Mouse (Mus musculus): ENCODE measurements around the gene Lgi4.
A peak's percentile ranks its signal among the peaks of the same experiment; 100 is the strongest.

Lgi4 gene

DNA sequence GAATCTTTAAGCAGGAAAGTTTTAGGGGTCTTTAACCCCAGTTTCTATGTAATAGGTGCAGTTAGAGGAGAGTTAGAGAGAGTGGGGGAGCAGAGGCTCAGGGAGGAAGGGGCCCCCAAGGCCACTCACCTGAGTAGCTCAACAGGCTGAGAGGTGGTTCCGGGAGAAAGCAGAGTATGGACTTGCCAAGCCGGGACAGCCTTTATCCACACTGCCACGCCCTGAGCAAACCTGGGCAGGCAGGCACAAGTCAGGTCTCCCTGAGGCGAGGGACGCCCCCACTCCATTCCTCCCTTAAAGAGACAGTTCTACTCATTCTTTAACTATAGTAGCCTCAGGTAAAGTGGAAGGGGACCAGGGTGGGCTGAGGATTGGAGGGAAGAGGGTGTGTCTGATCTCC lies 17.4 kb downstream of the Lgi4 start, which contains the start of gene Fxyd3:
Gene Fxyd3 (minus strand): TSS at position 213 of the 400 bp plus-strand sequence.
- DNase-seq (ENCODE audit: low spot score) = no peak

- no peak for DNase-seq (ENCODE audit: low spot score)
These were observed 18.3 kb downstream of the Lgi4 start for GRCm38 (mm10) chr7:31077470-31077869.

DNA sequence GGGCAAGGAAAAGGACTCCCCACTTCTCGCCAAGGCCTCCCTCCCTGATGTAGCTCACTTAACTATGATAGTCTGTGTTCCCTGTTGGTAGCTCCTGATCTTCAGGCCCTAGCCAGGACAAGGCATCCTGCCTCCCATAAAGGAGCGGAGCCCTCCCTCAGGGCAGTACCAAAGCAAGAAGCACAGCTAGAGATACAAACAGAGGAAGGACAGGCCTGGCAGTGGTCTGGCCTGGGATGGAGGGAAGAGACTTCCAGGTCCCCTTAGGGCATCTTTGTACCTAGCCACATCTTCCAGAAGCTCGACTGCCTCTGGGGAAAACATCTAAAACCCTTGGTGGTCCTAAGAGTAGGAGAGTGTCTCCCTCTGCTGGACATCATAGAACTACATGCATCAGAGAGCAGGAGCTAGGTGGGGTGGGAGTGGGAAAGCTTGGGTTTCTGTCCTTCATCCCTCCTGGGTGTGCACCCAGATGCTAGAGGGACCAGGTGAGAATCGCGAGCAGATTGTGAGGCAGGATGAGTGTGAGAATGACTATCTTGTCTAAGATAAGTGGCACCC lies 18.8 kb downstream of the Lgi4 start:
- DNase-seq (ENCODE audit: low spot score) = peak; percentile 80

- no peak for DNase-seq (ENCODE audit: low spot score)
These were observed 20.5 kb downstream of the Lgi4 start for GRCm38 (mm10) chr7:31079670-31080069.

- DNase-seq (ENCODE audit: low spot score) = no peak
These were observed 21.5 kb downstream of the Lgi4 start for GRCm38 (mm10) chr7:31080611-31081010.

DNA sequence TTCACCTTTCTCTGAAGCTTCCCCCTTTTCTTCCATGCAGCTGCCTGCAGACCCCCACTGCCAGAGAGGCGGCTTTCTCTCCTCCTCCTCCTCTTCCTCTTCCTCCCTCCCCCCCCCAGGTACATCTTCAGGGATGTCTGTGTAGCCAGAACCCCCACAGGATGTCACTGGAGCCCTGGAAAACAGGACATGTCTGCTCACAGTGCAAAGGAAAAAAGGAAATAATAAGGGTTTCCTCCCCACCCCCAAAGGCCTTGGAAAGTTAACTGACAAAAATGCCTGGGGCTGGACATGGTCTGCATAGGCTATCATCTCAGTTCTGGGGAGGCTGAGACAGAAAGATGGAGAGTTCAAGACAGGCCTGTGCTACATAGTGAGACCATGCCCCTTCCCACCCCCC lies 22.0 kb downstream of the Lgi4 start:
- DNase-seq (ENCODE audit: low spot score) = no peak

GRCm38 (mm10) chr7:31082106-31082505 lies 23.0 kb downstream of the Lgi4 start:
- DNase-seq (ENCODE audit: low spot score) = no peak

- DNase-seq (ENCODE audit: low spot score) = peak; percentile 36
These were observed 23.9 kb downstream of the Lgi4 start for GRCm38 (mm10) chr7:31082831-31083588.

DNA sequence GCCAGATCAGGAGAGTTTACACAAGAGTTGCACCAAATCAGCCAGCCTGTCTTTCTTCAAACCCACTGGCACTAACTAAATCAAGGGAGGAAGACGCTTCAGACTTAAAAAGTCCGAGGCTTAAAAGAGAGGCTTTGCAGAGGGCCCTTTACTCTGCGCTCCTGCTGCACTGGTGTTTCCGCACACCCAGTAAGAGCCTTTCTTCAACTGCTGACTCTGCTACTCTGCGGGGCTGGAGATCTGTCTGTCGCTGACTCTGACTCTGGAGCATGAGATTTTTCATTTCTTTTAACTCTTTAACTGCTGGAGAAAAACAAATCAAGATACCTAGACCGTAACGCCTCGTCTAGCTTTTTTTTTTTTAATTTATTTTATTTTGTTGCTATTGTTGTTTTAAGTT lies 25.0 kb downstream of the Lgi4 start:
- DNase-seq (ENCODE audit: low spot score) = no peak

DNA sequence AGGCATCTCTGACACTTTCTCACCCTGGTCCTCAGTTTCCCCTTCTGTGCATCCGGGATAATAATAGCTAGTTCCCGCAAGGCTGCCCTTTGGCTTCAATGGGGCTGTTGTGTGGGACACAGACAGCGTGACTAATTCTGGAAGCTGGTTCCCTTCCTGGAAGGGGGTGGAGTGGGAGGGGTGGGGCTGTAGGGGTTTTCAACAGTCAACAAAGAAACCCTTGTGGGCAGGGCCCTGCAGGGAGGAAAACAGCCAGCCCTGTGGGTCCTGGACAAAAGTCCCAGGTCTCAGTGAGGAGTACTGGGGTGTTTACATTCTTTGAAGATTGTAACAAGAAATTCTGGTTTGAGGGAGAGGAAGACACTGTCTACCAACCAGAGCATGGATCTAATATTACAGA lies 26.0 kb downstream of the Lgi4 start:
- DNase-seq (ENCODE audit: low spot score) = peak; percentile 34

DNA sequence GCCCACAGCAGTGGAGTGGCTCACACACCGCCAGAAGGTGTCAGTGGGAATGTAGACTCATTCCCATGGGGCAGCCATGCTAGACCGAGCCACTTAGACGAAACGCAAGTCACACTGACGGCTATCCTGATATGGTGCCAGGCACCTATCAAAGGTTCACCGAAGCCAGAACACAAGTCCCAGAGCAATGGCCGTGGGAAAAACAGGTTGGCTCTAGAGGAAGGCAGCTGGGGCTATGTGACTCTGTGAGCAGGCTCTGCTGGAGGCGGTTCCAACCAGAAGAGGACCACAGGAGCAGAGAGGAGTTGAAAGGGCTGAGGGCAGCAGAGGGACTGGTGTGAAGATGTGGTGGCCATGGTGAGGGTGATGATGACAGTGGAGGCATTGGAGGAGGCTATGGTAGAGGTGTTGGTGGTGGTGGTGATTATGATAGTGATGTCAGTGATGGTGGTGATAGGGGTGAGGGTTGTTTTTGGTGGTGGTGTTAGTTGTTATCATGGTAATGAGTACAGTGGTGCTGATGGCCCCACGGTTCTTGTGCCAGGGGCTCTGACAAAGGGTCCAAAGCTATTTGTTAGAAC lies 27.1 kb downstream of the Lgi4 start:
- DNase-seq (ENCODE audit: low spot score) = no peak

DNA sequence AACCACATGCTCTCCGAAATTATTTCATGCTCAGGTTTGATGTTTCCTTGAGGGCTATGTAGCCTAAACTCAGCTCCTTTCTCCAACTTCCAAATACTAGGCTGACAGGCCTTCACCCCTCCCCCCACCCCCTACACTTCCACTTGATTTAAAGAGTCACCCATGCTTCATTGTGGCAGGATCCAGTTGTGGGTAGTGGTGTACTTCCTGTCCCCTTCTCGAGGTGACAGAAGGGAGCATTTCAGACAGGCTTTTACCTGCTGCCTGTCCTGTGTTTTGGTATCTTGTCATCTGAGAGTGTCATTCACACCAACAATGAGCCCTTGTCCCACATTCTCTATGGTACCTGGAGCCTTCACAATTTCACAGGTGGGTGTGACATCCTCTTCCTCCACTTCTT lies 28.1 kb downstream of the Lgi4 start:
- DNase-seq (ENCODE audit: low spot score) = no peak

DNA sequence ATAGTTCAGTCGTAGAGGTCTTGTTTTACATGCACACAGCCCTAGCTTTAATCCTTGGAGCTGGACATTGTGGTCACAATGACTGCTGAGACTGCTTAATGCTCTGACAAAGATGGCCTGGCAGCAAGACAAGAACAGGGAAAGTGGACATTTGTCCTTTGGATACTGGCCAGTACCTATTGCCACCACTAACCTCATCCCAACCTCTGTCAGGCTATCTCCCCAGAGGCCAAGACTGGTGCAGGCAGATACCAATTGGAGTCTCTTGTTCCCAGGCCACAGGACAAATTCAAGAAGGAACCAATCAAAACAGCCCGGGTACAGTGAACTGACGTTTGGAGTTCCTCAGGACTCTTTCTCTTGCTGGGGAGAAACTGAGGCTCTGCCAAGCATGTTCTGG lies 29.1 kb downstream of the Lgi4 start:
- DNase-seq (ENCODE audit: low spot score) = no peak

- DNase-seq (ENCODE audit: low spot score) = no peak
These were observed 30.6 kb downstream of the Lgi4 start for GRCm38 (mm10) chr7:31089721-31090120.

- DNase-seq (ENCODE audit: low spot score) = no peak
These were observed 35.8 kb downstream of the Lgi4 start for GRCm38 (mm10) chr7:31094774-31095501.

DNA sequence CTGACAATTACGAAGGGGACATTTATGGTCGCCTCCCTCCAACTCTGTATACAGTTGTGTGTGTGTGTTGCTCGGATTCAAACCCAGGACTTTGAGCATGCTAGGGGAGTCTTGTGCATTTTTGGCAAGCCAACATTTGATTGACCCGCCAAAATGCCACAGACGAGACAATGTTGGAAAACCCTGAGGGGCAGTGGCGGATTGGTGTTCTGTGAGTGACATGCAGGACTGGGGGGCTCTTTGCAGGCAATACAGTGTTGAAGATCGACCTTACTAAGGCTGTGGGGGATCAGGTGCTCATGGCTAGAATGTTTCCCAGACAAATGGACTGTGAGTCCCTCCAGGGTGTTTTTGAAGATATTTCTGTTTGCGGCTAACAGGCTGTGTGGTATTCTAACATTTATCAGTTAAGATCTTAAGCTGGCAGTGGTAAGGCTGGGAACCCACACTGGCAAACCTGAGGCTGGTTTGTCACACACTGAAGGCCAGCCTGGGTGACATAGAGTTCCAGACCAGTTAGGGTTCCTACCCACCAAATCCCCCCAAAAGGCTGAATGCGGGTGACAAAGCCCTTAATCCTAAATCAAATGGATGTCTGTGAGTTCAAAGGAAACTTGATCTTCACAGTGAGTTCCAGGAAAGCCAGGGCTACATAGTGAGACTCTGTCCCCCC lies 37.9 kb downstream of the Lgi4 start:
- no peak for DNase-seq (ENCODE audit: low spot score)

GRCm38 (mm10) chr7:31097583-31098248 lies 38.6 kb downstream of the Lgi4 start:
- peak; percentile 97 for DNase-seq (ENCODE audit: low spot score)

GRCm38 (mm10) chr7:31098697-31099611 lies 39.8 kb downstream of the Lgi4 start:
- DNase-seq (ENCODE audit: low spot score) = no peak

DNA sequence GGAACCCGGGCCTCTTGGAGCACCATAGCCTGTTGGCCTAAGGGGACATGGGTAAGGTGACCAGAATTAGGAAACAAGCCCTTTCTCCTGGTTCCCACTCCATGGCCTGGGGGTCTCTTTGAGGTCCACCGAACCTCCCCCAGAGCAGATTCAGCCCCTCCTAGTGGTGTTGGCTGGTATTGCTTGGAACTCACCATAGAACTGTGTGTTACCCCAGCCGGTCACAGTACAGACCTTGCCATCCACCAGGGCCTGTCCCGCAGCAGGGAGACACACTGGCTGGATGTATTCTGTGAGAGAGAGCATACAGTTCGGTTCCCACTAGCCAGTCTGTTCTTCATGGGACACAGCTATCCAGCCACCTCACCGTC lies 40.5 kb downstream of the Lgi4 start:
- no peak for DNase-seq (ENCODE audit: low spot score)

DNA sequence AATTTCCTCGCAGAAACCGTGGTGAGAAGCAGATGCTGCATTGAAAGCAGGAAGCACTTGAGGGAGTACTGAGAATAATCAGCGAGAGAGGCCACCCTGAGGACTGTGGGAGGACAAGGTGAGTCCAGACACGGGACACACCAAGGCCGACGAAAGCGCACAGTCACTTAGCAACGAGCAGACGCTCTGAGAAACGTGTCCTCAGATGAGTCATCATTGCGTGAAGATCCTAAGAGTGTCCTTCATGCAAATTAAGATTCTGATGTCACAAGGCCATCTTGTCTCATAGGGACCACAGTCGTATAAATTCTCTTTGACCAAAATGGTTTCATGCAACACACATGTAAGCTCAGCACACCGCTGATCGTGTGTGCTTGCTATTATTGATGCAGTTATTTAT lies 41.6 kb downstream of the Lgi4 start:
- DNase-seq (ENCODE audit: low spot score) = no peak
